Mouse (Mus musculus) hindbrain, postnatal 0 days (tissue): ENCODE results near the gene Afmid. TPM values are rescaled to one million over a fixed set of nuclear protein-coding genes. Genes with fewer than 3 reads are reported as not detected.

Source experiments
- ATAC-seq: fragments of 200-750 bp; cut with Nextera tagmentation; 2 replicates; pipeline ENCODE4 v1.8.0; 2017; ENCODE audit warnings: mild to moderate bottlenecking, moderate TSS enrichment, moderate library complexity
- DNase-seq: peaks from one replicate; pipeline ENCODE4 v3.0.0-alpha.2; 2015; ENCODE audit warnings: low spot score
- H3K27ac ChIP-seq: fragments of 300-500 bp; sonication (generic); 2 replicates; pipeline ENCODE4 v1.5.1; 2014; ENCODE audit warnings: mild to moderate bottlenecking
- H3K27me3 ChIP-seq: fragments of 300-500 bp; sonication (generic); 2 replicates; pipeline ENCODE4 v1.6.1; 2014; ENCODE audit warnings: low read length, mixed read lengths; ENCODE audit not compliant: insufficient read depth
- H3K36me3 ChIP-seq: fragments of 300-500 bp; sonication (generic); 2 replicates; pipeline ENCODE4 v1.6.1; 2014; ENCODE audit warnings: low read length, mixed read lengths; ENCODE audit not compliant: insufficient read depth
- H3K4me1 ChIP-seq: fragments of 300-500 bp; sonication (generic); 2 replicates; pipeline ENCODE4 v1.6.1; 2014; ENCODE audit warnings: antibody characterized with exemption, low read length, mixed read lengths; ENCODE audit not compliant: insufficient read depth
- H3K4me2 ChIP-seq: fragments of 300-500 bp; sonication (generic); 2 replicates; pipeline ENCODE4 v1.6.1; 2014; ENCODE audit warnings: low read depth, mild to moderate bottlenecking, low read length, moderate library complexity, mixed read lengths
- H3K4me3 ChIP-seq: fragments of 300-500 bp; sonication (generic); 2 replicates; pipeline ENCODE4 v1.5.1; 2014; ENCODE audit warnings: low read length
- H3K9ac ChIP-seq: fragments of 300-500 bp; sonication (generic); replicated peaks from 2 replicates; pipeline ENCODE4 v1.6.1; 2014; ENCODE audit warnings: mild to moderate bottlenecking, low read length, moderate library complexity, mixed read lengths
- H3K9me3 ChIP-seq: fragments of 300-500 bp; sonication (generic); 2 replicates; pipeline ENCODE4 v1.6.1; 2016; ENCODE audit warnings: low read length, mixed read lengths
- CTCF ChIP-seq: IDR thresholded peaks from 2 replicates; pipeline ENCODE4 v1.5.1; 2016; ENCODE audit warnings: antibody characterized with exemption, control low read depth, low read depth
- WGBS: fragments of 180-500 bp; shearing (Covaris S2); extraction: QIAGEN DNeasy Blood & Tissue Kit; methylation state at CpG from one replicate; pipeline ENCODE4 v1.1.7; 2014; 5-methylcytosine and 5-hydroxymethylcytosine counted together
- polyA plus RNA-seq: library from polyadenylated mRNA; unstranded; fragments of >200 nt; fragmentation: Nextera tagmentation; extraction: Ambion mirVana; gene quantifications from 2 replicates; pipeline ENCODE4 v1.2.1, GENCODE M21; 2015
- total RNA-seq: library from RNA; depleted of rRNA; stranded (reverse); fragments of >200 nt; gene quantifications from 2 replicates; pipeline ENCODE4 v1.2.3, GENCODE M21; 2014; rRNA removed

The Afmid gene
- total RNA-seq = 4.8 and 7.5 TPM in 2 replicates
- polyA plus RNA-seq = 7.9 and 9.0 TPM in 2 replicates

DNA sequence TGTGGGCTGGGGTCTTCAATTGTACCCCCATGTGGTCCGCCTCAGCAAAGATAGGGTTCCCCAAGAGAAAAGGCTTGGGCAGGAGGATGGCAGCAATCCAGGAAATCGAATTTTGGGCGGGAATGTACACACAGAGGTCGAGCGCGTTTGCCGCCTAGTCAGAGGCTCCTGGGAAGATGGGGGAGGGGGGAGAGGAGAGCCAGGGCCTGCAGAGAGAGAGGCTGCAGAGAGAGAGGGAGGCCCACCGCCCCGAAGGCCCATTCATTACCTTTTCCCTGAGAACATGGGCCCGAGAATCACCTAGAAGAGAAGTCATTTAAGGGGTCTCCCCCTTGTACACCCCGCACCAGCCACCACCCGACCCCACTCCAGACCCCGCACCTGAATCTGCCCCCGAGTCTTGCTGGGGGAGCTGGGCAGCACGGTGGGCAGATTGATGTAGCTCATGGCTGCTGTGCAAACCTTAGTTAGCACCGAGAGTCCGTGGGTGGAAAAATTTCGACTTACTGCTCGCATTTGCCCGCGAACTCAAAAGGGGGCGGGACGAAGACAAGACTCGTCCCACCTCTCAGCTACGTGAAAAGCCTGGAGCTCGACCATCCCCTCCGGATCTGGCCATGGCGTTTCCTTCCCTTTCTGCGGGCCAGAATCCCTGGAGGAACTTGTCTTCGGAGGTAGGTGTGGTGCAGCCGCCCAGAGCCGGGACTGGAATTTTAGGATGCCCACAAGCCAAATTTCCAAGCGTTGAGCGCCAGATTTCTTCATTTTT is at the start of gene Afmid, which contains the start of gene Tk1:
Afmid (plus strand) TSS at position 592 of the 769 bp plus-strand sequence.
Tk1 (minus strand) TSS at position 760 of the 769 bp plus-strand sequence.
- H3K4me1 ChIP-seq = peaks cover 14% of the 10 kb centered on the region
- DNase-seq (peak; percentile 88), ATAC-seq (peak; percentile 49; the same call in 1 of the 2 replicates)
- under 1% methylated on average over 34 of the region's 34 CpGs for WGBS
- TF ChIP-seq CTCF = no peak
- H3K9me3 ChIP-seq = no peaks in the 10 kb centered on the region
- H3K4me2 ChIP-seq = peak within 1 kb of the TSS; percentile 60
- no peaks in the 10 kb centered on the region for H3K36me3 ChIP-seq
- H3K9ac ChIP-seq = peak within 1 kb of the TSS; percentile 40
- peak within 1 kb of the TSS; percentile 62; the same call in 1 of the 2 replicates for H3K27ac ChIP-seq
- H3K27me3 ChIP-seq = no peaks in the 10 kb centered on the region
- peak within 1 kb of the TSS; percentile 39 for H3K4me3 ChIP-seq

DNA sequence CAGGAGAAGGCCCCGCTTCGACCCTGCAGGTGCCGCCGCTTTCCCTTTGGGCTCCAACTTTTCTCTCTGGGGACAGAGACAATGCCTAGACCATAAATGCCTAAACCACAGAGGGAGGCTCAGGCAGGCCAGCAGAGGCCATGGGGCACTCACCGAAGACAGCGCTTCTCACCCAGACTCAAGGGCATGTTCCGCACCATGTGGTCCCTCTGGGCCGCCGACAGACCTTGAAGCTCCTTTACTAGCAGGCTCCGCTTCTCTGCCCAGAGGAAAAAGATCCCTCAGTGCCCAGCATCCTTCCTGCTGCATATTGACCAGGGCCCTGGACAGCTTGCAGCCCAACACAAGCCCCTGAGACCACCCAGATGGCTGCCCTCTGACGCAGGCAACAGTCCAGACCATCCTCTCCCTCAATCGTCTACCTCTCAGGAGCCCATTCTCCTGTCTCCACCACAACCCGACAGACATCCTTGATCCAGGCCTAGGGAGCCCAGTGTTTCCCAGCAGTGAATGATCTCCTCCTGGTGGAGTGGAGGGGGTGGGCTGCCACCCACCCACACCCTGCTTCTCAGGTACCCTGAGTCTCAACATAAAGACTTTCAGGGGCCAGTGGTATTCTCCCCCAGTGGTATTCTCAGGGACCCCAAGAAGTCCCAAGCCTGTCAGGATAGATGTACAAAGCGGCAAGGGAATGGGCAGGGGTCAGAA is 49.5 kb upstream of the Afmid start:
- ATAC-seq (no peak), DNase-seq (no peak)
- Histone ChIP-seq H3K4me3 (no peak overlapping the region), H3K9me3 (no peaks in the 10 kb centered on the region), H3K4me2 (no peak overlapping the region), H3K36me3 (no peaks in the 10 kb centered on the region), H3K27me3 (no peaks in the 10 kb centered on the region), H3K9ac (no peak overlapping the region), H3K4me1 (peaks cover 14% of the 10 kb centered on the region), H3K27ac (no peak overlapping the region)
- 86% methylated on average over 14 of the region's 14 CpGs for WGBS
- TF ChIP-seq CTCF = no peak

DNA sequence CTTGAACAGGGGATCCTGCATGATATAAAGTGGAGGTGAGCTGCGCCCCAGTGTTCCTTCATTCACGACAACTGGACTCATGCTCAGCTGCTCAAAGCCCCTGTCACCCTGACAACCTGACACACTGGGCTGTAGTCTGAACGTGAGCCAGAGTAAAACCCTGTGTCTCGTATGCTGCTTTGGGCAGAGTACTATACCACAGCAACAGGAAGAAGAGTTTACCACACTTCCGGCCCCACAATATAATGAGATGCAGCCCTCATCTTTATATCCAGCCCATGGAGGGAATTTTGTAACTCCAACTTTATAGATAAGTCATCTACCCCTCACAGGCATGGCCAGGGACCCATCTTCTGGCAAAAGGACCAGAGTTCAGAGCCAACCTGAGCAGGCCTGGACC is 48.6 kb upstream of the Afmid start:
- 77% methylated on average over 5 of the region's 5 CpGs for WGBS
- TF ChIP-seq CTCF = no peak
- 0 out of 2 replicates have a peak, but pooled peaks cover 3% of the 10 kb centered on the region for H3K27me3 ChIP-seq

GRCm38 (mm10) chr11:117778031-117778430 is 47.7 kb upstream of the Afmid start:
- H3K9me3 ChIP-seq = no peaks in the 10 kb centered on the region
- DNase-seq (no peak), ATAC-seq (no peak)
- peaks cover 4% of the 10 kb centered on the region; the same call in 1 of the 2 replicates for H3K27me3 ChIP-seq
- H3K27ac ChIP-seq = no peak overlapping the region
- TF ChIP-seq CTCF = no peak
- no peak overlapping the region for H3K9ac ChIP-seq
- H3K4me2 ChIP-seq = no peak overlapping the region
- H3K36me3 ChIP-seq = no peaks in the 10 kb centered on the region
- no peak overlapping the region for H3K4me3 ChIP-seq
- H3K4me1 ChIP-seq = peaks cover 15% of the 10 kb centered on the region
- WGBS = 98% methylated on average over 11 of the region's 11 CpGs

More for the DNA sequence above, 48.6 kb upstream of the Afmid start:
- H3K9ac ChIP-seq = no peak overlapping the region
- no peak for DNase-seq
- no peak overlapping the region for H3K4me3 ChIP-seq
- H3K4me1 ChIP-seq = peaks cover 14% of the 10 kb centered on the region
- no peak overlapping the region for H3K27ac ChIP-seq
- no peak overlapping the region for H3K4me2 ChIP-seq
- ATAC-seq = no peak
- no peaks in the 10 kb centered on the region for H3K36me3 ChIP-seq
- H3K9me3 ChIP-seq = no peaks in the 10 kb centered on the region

DNA sequence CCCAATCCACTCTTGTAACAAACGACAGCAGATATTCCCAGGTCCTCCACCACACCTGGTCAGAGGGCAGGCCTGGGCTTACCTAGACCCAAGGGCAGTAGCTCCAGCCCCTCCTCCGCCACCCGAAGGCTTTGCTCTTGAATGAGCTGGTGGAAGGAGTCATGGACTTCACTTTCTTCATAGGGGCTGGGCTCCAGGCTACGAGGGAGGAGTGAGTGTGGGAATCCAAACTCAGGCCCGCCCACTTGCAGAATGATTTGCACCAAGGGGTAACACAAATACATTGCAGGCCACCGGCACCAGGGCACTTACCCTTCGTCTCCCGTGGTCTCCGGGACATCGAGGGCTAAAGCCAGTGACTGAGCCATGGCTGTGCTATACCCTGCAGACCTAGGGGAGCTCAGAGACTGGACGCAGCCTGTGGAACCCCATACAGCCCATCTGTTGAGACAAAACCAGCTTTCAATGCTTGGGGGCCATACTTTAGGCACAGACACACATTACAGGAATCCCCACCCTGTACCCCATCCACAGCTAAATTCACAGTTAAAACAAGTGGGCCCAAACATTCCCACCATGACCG is 46.8 kb upstream of the Afmid start:
- no peak for TF ChIP-seq CTCF
- 66% methylated on average over 12 of the region's 12 CpGs for WGBS
- DNase-seq (no peak), ATAC-seq (no peak)
- Histone ChIP-seq H3K4me1 (peaks cover 18% of the 10 kb centered on the region), H3K4me2 (peak overlapping the region; percentile 53; the same call in 1 of the 2 replicates), H3K4me3 (no peak overlapping the region), H3K27ac (peak overlapping the region; percentile 74), H3K27me3 (peaks cover 4% of the 10 kb centered on the region; the same call in 1 of the 2 replicates), H3K36me3 (no peaks in the 10 kb centered on the region), H3K9ac (no peak overlapping the region), H3K9me3 (no peaks in the 10 kb centered on the region)

GRCm38 (mm10) chr11:117779434-117780198 is 46.1 kb upstream of the Afmid start:
- H3K27me3 ChIP-seq = peaks cover 4% of the 10 kb centered on the region; the same call in 1 of the 2 replicates
- H3K27ac ChIP-seq = peak overlapping the region; percentile 74
- H3K4me1 ChIP-seq = peaks cover 18% of the 10 kb centered on the region
- WGBS = 8% methylated on average over 38 of the region's 38 CpGs
- H3K9me3 ChIP-seq = no peaks in the 10 kb centered on the region
- ATAC-seq (peak; percentile 69), DNase-seq (peak; percentile 70)
- peak overlapping the region; percentile 27 for H3K4me3 ChIP-seq
- H3K4me2 ChIP-seq = peak overlapping the region; percentile 53
- TF ChIP-seq CTCF = no peak
- H3K9ac ChIP-seq = peak overlapping the region; percentile 45
- H3K36me3 ChIP-seq = no peaks in the 10 kb centered on the region
